ENCODE assay signal across 9 mouse cellular contexts in the genomic region with DNA sequence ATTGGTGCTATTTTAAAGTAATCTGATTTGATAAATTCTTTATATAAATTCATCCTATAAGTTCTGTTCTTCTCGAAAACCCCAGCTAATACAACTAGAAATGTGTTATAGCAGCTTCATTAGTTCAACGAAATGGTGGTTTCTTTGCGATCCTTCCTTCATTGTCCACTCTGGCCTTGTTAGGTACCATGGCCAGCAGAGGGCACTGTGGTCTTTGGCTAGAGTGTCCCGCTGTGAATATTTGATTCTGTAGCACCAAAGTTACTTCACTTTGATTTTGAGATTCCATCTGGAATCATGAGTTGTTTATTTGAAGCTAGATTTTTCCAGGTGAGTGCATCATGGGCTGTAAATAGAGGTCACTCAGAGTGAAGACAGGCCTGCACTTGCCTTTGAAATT.
DNase-seq lines count a peak whose midpoint lies in the region; ATAC-seq lines count a peak whose summit lies in the region.
"Had no signal": no experiment of that assay in that cellular context is flagged by ENCODE, and none has a peak within 500 bp of the region (broad histone marks: within the 10 kb centered on the region; RNA-seq: fewer than 3 reads in every experiment).

No protein-coding gene starts in this region.

- no peak overlapping the region for H3K9ac ChIP-seq in forebrain, embryonic 14.5 days (ENCODE audit: low read length)
- H3K9ac ChIP-seq: limb, embryonic 15.5 days had no signal

- H3K27ac ChIP-seq in forebrain, embryonic 14.5 days (ENCODE audit: low read depth, low read length) = no peak overlapping the region
- H3K27ac ChIP-seq: limb, embryonic 15.5 days had no signal

- H3K9me3 ChIP-seq in forebrain, embryonic 14.5 days (replicated peaks; ENCODE audit: control insufficient read depth, low read length) = no peaks in the 10 kb centered on the region
- H3K9me3 ChIP-seq: limb, embryonic 15.5 days had no signal

- 46% methylated on average over 4 of the region's 4 CpGs for WGBS in forebrain, embryonic 14.5 days

- no peaks in the 10 kb centered on the region for H3K36me3 ChIP-seq in forebrain, embryonic 14.5 days (ENCODE audit: control insufficient read depth, insufficient read depth, low read length)
- H3K36me3 ChIP-seq: limb, embryonic 15.5 days had no signal

- H3K4me1 ChIP-seq in forebrain, embryonic 14.5 days (ENCODE audit: control insufficient read depth, insufficient read depth, low read length) = no peaks in the 10 kb centered on the region
- H3K4me1 ChIP-seq: limb, embryonic 15.5 days had no signal

- H3K27me3 ChIP-seq in forebrain, embryonic 14.5 days (replicated peaks; ENCODE audit: control insufficient read depth, insufficient read depth, low read length) = no peaks in the 10 kb centered on the region

- H3K4me2 ChIP-seq in forebrain, embryonic 14.5 days (ENCODE audit: low read length) = no peak overlapping the region
- H3K4me2 ChIP-seq: limb, embryonic 15.5 days had no signal

- H3K4me3 ChIP-seq in forebrain, embryonic 14.5 days (ENCODE audit: low read depth, low read length) = no peak overlapping the region
- H3K4me3 ChIP-seq: limb, embryonic 15.5 days had no signal

- ATAC-seq in forebrain, embryonic 14.5 days = no peak; the same call in 1 of the 2 replicates

- DNase-seq in gastrocnemius, adult 18-20 months (ENCODE audit: low spot score) = peak; percentile 55
- DNase-seq in gastrocnemius, postnatal 25 days = no peak
- peak; percentile 61 for DNase-seq in 416B (ENCODE audit: low read depth)
- peak; percentile 83 for DNase-seq in adrenal gland, postnatal 14 days
- peak; percentile 80 for DNase-seq in forebrain, embryonic 14.5 days (ENCODE audit: low spot score)
- peak; percentile 65 for DNase-seq in layer of hippocampus, adult 11-12 months (ENCODE audit: low spot score)
- DNase-seq in mesoderm, embryonic 11.5 days (ENCODE audit: low read depth, low spot score) = peak; percentile 69
- peak; percentile 86 for DNase-seq in urinary bladder, postnatal 14 days (ENCODE audit: low spot score)
